Mouse (Mus musculus) adrenal gland, adult 18-20 months (tissue): ENCODE measurements around the gene Irs3. TPM values are rescaled to one million over a fixed set of nuclear protein-coding genes. Genes with fewer than 3 reads are reported as not detected.
A peak's percentile ranks its signal among the peaks of the same experiment; 100 is the strongest.
"Not testable (repeated sequence)": the region's sequence is repeated elsewhere in the genome, so short reads cannot be mapped to it uniquely, and the experiment has no call there.

ENCODE experiments used
- DNase-seq, 2 experiments: peaks; one replicate each; pipeline ENCODE4 v3.0.0; 2021 to 2022; ENCODE audit warnings: low spot score in 2 of 2
- total RNA-seq, 2 experiments: library from RNA; stranded (reverse); gene quantifications; 1 replicate in 1 of 2; 2 replicates in 1 of 2; pipeline ENCODE4 v1.2.3; 2021

The Irs3 gene
- total RNA-seq, 2 experiments from 2014 or later: 6.7 to 27.5 TPM

- DNase-seq: peak; percentile 94
Observed at GRCm38 (mm10) chr5:137628498-137629305, 16.8 kb downstream of the Irs3 start, which contains the start of the genes Fbxo24, Lrch4 and Gm20605. Gene Fbxo24 (minus strand): TSS chr5:137629002. Gene Lrch4 (plus strand): TSS chr5:137629121. Gene Gm20605 (plus strand): TSS chr5:137629175.

GRCm38 (mm10) chr5:137627991-137628390 is 17.5 kb downstream of the Irs3 start:
- peak in 1 of 2 experiments; percentile 40 for DNase-seq

GRCm38 (mm10) chr5:137623937-137624530 is 21.5 kb downstream of the Irs3 start:
- no peak for DNase-seq

- DNase-seq: no peak
Observed at GRCm38 (mm10) chr5:137615347-137615746, 30.2 kb downstream of the Irs3 start.

- not testable (repeated sequence) for DNase-seq
Observed at GRCm38 (mm10) chr5:137614921-137615320, 30.6 kb downstream of the Irs3 start.

GRCm38 (mm10) chr5:137613550-137613949 is 32.0 kb downstream of the Irs3 start, which contains the start of gene Pcolce:
Gene Pcolce (minus strand): TSS chr5:137613784.
- DNase-seq: peak in 1 of 2 experiments; percentile 58

GRCm38 (mm10) chr5:137613076-137613475 is 32.4 kb downstream of the Irs3 start:
- DNase-seq: no peak

- peak; percentile 56 to 59 for DNase-seq
Observed at GRCm38 (mm10) chr5:137611245-137611602, 34.3 kb downstream of the Irs3 start.

GRCm38 (mm10) chr5:137610548-137611244 is 34.8 kb downstream of the Irs3 start:
- DNase-seq: peak; percentile 58 to 71

GRCm38 (mm10) chr5:137610056-137610455 is 35.5 kb downstream of the Irs3 start:
- no peak for DNase-seq

- no peak for DNase-seq
Observed at GRCm38 (mm10) chr5:137609292-137609691, 36.2 kb downstream of the Irs3 start.

- no peak for DNase-seq
Observed at GRCm38 (mm10) chr5:137608654-137609190, 36.8 kb downstream of the Irs3 start.

GRCm38 (mm10) chr5:137607860-137608653 is 37.5 kb downstream of the Irs3 start:
- DNase-seq: no peak

GRCm38 (mm10) chr5:137601365-137601729 is 44.2 kb downstream of the Irs3 start:
- no peak for DNase-seq

- peak; percentile 95 to 97 for DNase-seq
Observed at GRCm38 (mm10) chr5:137600619-137601364, 44.7 kb downstream of the Irs3 start, which contains the start of gene Mospd3. Gene Mospd3 (minus strand): TSS chr5:137601058.

GRCm38 (mm10) chr5:137600281-137600618 is 45.3 kb downstream of the Irs3 start:
- DNase-seq: no peak

- no peak for DNase-seq
Observed at GRCm38 (mm10) chr5:137599600-137599999, 45.9 kb downstream of the Irs3 start.

- no peak for DNase-seq
Observed at GRCm38 (mm10) chr5:137598100-137598826, 47.3 kb downstream of the Irs3 start.

GRCm38 (mm10) chr5:137597625-137598024 is 47.9 kb downstream of the Irs3 start:
- DNase-seq: no peak
